Mouse (Mus musculus) brain, embryonic 14.5 days (tissue): ENCODE measurements around the gene Gcc2.

ENCODE experiments used
- CTCF ChIP-seq: fragments of 200-500 bp; IDR thresholded peaks from 2 replicates; pipeline ENCODE4 v1.5.1; 2012; ENCODE audit warnings: inconsistent platforms, mild to moderate bottlenecking, moderate library complexity, borderline replicate concordance; ENCODE audit not compliant: insufficient read depth, insufficient read length; ENCODE audit errors: extremely low read depth
- POLR2A ChIP-seq: fragments of 200-500 bp; IDR thresholded peaks from 2 replicates; pipeline ENCODE4 v1.6.1; 2012; ENCODE audit warnings: mild to moderate bottlenecking, inconsistent platforms, borderline replicate concordance; ENCODE audit not compliant: poor library complexity, insufficient read depth, insufficient read length, severe bottlenecking; ENCODE audit errors: extremely low read depth

DNA sequence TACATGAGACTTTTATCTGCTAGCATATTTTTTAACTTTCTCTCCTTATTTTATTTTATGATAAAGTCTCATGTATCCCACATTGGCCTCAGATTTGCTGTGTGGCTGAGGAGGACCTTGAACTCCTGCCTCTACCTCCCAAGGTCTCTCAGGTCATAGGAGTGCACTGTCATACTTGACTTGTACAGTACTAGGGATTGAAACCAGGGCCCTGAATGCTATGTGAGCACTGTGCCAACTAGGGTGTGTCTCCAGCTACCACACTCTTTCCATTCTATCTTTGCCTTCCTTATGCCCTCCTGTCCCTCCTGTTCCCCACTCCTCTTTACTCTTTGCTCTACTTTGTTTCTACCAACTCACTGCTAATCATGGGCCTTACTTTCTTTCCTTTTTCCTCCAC is 75.3 kb downstream of the Gcc2 start:
- TF ChIP-seq CTCF, result no peak
- no peak for TF ChIP-seq POLR2A
